Mouse (Mus musculus) right cerebral cortex, postnatal 14 days (tissue): ENCODE measurements around the gene Slc4a8.
A peak's percentile ranks its signal among the peaks of the same experiment; 100 is the strongest.
"Not testable (repeated sequence)": the region's sequence is repeated elsewhere in the genome, so short reads cannot be mapped to it uniquely, and the experiment has no call there.

ENCODE experiments used
- DNase-seq: peaks from one replicate; pipeline ENCODE4 v3.0.0; 2022

Slc4a8 gene

DNA sequence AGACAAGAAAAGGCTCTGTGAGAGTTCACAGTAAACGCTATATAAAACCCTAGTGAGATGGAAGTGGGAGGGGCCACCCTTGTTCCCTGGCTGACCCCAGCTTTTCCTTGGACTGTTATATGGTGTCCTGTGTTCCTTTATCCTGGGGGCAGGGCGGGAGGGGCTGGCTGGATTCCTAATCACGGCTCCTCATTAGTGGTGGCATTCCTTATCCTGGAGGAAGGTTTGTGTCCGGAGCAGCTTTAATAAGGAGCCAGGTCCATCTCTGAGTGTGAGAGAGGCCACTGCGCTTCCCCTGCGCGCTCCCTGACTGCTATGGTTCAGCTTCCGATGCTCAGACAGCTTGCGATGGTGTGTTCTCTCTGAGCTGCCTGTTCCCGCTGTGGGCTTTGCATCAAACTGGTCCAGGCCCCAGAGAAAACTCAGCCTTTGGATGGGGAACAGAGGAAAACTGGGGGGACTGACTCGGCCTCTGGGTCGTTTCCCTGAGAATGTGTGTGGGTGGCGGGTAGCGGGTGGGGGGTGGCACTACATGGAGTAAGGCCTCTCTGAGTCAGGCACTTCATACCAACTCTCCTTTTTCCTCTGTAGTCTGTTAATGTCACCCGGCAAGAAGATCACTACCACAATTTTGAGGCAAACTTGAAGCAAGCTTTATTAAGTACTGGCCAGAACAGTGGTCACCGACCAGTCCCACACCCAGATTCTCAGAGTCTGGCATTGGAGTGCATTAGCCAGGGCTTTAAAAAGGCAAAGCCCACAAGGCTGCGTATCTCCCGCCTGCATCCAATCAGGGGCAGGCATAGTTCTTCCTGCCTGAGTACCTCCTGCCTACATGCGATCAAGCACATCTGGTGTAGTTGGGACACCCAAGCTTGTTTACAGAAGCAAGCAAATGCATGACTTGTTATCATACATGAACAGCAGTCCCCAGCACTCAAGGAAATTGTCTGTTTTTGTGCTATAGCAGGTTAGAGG lies 13.9 kb downstream of the Slc4a8 start:
- no peak for DNase-seq

GRCm38 (mm10) chr15:100776424-100776823 lies 14.9 kb downstream of the Slc4a8 start:
- no peak for DNase-seq

DNA sequence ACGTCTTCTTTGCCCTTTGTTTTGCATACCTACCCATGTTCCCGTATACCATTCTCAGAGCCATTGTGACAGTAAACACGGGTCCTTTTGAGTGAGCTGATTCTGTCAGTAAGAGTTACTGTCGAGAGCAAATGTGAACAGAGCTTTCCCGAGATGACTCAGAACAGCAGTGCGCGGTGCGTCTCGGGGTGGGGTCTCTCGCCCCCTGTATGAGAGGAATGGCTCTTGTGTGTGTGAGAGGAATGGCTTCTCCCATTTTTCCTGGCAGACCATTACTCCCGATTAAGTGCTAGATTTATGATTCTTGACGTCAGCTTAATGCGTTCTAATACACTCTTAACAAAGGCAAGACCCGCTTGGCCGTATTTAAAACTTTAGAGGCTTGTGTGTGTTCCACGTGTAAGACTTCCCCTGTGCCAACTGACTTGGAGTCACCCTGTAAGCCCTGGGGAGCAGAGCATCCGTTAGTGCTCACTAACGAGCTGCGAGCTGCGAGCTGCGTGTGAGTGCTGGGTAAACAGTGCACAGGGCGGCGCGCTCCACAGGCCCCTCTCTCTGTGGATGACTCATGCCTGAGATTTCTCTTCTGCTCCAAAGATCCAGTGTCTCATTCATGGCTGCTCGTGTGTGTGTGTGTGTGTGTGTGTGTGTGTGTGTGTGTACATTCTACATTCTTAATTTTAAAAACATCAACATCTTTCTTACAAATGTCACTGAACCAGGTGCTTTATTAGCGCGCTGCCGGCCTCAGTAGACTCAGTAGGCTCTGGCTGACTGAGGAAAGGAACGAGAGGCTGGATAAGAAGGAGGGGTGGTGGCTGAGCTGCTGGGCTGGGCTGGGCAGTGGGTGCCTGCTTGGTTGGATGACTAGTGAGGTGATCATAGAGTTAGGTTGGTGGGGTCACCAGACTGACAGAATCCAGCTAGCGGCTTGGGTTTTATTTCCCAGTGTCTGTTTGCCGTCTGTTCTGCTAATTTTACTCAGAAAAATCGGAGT lies 15.8 kb downstream of the Slc4a8 start:
- DNase-seq, result peak; percentile 55

- DNase-seq, result no peak
These were observed 18.3 kb downstream of the Slc4a8 start for GRCm38 (mm10) chr15:100779896-100780295.

GRCm38 (mm10) chr15:100783244-100783987 lies 21.9 kb downstream of the Slc4a8 start:
- DNase-seq, result no peak

DNA sequence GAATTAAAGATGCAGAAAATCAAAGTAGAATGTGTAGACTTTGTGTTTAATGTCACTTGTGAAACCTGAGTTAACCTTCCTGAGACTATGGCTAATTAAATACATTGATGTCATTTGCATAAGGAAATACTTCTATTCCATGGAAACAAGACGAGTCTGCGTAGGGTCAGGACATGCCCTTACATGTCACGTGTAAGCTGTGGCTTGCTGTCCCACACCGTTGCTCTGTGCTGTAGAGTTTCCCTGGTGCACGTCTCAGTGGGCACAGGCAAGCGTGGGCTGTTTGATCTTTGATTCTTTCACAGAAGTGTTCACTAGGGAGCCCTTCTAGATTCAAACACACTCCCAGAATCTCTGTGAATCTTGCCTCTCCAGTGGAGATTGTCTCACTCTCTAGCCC lies 28.7 kb downstream of the Slc4a8 start:
- DNase-seq, result no peak

DNA sequence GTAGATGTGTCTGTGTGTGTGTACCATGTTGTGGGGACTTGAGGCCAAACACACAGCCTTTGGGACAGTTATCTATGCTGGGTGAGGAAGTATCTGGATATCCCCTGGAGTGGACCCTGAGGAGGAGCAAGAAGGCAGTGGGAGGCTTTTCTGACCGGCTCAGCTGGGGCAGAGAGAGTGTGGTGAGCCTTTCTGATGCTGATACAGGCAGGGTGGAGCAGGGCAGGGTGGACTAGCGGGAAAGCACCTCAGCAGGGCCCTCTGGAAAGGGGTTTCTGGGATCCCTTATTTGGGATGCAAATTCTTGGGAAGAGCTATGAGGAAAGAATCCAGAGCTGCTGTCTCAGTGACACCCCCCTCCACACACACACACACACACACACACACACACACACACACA lies 30.8 kb downstream of the Slc4a8 start:
- DNase-seq, result no peak

- DNase-seq, result no peak
These were observed 39.4 kb downstream of the Slc4a8 start for GRCm38 (mm10) chr15:100800914-100801313.

- DNase-seq, result no peak
These were observed 46.5 kb downstream of the Slc4a8 start for GRCm38 (mm10) chr15:100808062-100808461.

DNA sequence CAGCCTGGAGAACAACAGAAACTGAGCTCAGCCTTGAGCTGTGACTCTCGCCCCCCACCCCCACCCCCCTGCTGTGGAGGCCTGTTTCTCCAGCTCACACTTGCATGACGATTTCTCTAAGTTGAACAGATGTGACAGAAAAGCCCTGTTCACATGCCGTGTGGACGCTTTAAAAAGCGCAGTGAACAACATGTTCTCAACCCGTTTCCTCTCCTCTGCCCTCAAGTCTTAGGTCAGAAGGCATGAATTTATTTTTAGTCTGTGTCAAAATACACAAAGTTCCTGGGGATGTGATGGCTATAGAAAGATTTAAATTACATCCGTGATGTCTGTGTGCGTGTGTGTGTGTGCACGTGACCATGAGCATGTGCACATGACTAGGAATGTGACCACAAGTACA lies 46.9 kb downstream of the Slc4a8 start:
- no peak for DNase-seq

GRCm38 (mm10) chr15:100810243-100810642 lies 48.7 kb downstream of the Slc4a8 start:
- no peak for DNase-seq

DNA sequence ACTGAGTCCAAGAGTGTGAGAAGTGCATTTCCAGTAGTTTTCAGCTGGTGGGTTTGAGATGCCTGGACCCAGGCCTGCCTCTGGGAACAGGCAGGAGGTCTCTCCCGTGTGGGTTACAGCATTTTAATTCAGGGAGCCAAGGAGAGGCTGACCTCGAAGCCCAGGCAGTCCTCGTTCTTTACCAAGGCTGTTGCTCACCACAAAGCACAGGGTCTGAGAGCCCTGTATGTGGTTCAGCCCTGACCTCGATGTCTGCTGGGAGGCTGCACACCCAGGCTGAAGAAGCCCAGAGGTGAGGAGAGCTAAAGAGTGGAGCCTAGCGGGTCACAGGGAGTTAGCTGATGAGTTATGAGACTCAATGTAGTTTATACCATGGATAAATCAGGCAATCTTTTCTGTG lies 52.0 kb downstream of the Slc4a8 start:
- no peak for DNase-seq

- no peak for DNase-seq
These were observed 52.5 kb downstream of the Slc4a8 start for GRCm38 (mm10) chr15:100814066-100814465.

- no peak for DNase-seq
These were observed 53.8 kb downstream of the Slc4a8 start for GRCm38 (mm10) chr15:100815310-100815709.

GRCm38 (mm10) chr15:100818860-100819259 lies 57.3 kb downstream of the Slc4a8 start:
- DNase-seq, result no peak

DNA sequence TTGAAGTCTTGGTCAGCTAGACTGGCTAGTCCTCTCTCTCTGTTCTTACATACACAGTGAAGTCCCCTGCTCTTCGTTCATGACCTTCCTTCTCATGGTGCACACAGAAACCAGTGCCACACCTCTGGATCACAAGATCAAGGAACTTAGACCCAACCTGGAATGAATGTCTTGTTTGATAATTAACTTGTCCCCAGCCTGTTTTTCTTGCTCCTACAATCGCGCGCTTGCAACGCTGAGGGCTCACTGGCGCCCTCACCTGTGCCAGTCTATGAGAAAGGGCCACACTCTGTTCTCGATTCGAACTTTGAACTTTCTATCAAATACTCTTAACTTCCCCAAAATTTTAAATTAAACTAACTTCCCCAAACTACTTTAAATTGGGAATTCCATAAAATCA lies 60.3 kb downstream of the Slc4a8 start:
- no peak for DNase-seq

DNA sequence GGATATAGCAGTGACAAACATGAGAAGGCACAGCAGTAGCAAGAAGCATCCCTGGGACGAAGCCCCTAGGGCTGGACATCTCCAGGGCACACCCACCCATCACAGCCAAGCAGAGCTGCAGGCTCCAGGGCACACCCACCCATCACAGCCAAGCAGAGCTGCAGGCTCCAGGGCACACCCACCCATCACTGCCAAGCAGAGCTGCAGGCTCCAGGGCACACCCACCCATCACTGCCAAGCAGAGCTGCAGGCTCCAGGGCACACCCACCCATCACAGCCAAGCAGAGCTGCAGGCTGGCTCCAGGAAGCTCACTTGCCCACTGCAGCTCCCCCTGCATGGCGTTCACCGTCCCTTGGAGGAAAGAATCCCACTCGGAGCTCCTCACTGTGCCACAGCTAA lies 60.8 kb downstream of the Slc4a8 start:
- not testable (repeated sequence) for DNase-seq

DNA sequence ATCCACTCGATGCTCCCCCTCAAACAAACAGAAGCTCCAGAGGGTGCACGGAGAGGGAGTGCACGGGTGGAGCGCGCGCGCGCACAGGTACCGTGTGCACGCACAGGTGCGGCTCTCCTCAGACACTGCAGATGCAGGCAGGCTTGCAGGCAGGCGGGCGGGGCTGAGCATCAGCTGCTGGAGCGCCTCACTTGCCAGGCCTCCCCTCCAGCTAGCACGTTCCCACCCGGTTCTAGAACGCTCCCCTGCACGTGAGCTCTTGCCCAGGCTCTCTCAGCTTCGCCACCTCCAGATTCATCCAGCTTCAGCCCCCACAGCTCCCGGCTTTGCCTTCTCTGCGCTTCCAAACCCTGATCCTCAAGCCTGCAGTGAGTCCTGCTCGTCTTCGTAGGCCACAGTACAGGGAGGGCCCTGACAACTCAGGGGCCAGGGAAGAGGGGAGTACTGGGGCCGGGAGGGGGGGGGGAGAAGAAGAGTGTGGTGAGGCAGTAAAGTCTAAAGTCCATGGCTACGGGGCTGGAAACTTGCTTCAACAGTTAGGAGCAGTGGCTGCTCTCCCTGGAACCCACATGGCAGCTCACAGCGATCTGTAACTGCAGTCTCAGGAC lies 63.8 kb downstream of the Slc4a8 start:
- peak; percentile 70 for DNase-seq

GRCm38 (mm10) chr15:100826076-100826475 lies 64.5 kb downstream of the Slc4a8 start:
- peak; percentile 48 for DNase-seq

GRCm38 (mm10) chr15:100829775-100830174 lies 68.2 kb downstream of the Slc4a8 start:
- peak; percentile 66 for DNase-seq

- no peak for DNase-seq
These were observed 69.1 kb downstream of the Slc4a8 start for GRCm38 (mm10) chr15:100830682-100831081.

GRCm38 (mm10) chr15:100832144-100832543 lies 70.6 kb downstream of the Slc4a8 start:
- no peak for DNase-seq
